Mouse (Mus musculus): Measurements from ENCODE around the gene Med18.

DNA sequence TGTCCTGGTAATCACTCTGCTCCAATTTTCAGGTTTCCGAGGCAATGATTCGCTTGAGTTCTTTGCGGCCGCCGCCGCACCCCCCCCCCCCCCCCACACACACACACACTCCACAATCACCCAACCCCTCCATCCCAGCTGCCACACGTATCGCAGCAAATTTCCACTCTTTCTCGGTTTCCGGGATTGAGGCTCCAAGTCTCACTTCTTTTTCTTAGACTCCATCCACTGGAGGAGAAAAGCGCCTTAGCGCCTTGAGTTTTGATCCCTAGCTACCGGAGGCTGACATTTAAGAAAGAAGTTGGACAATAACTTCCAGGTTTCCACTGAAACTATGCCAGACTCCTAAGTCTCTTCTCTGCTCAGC lies 42.2 kb downstream of the Med18 start:
- TF ChIP-seq POLR2A (IDR thresholded peaks at IDR 0.05; ENCODE audit: borderline replicate concordance, low read depth, low read length), result no peak
- TF ChIP-seq CTCF (IDR thresholded peaks at IDR 0.05; ENCODE audit: low read depth, low read length), result no peak
